Mouse (Mus musculus) brain, embryonic 14.5 days (tissue): Measurements from ENCODE around the gene Il17rd.

ENCODE experiments used
- CTCF ChIP-seq: fragments of 200-500 bp; IDR thresholded peaks from 2 replicates; pipeline ENCODE4 v1.5.1; 2012; ENCODE audit warnings: inconsistent platforms, mild to moderate bottlenecking, moderate library complexity, borderline replicate concordance; ENCODE audit not compliant: insufficient read depth, insufficient read length; ENCODE audit errors: extremely low read depth
- POLR2A ChIP-seq: fragments of 200-500 bp; IDR thresholded peaks from 2 replicates; pipeline ENCODE4 v1.6.1; 2012; ENCODE audit warnings: mild to moderate bottlenecking, inconsistent platforms, borderline replicate concordance; ENCODE audit not compliant: poor library complexity, insufficient read depth, insufficient read length, severe bottlenecking; ENCODE audit errors: extremely low read depth

- TF ChIP-seq CTCF (no peak), POLR2A (no peak)
Measured at GRCm38 (mm10) chr14:27050560-27051510, 12.1 kb downstream of the Il17rd start.
